Mouse (Mus musculus) small intestine, adult 2 months (tissue): ENCODE results near the gene Catspere2.
"Not testable (repeated sequence)": the region's sequence is repeated elsewhere in the genome, so short reads cannot be mapped to it uniquely, and the experiment has no call there.

Experiments used
- CTCF ChIP-seq: fragments of 200-500 bp; IDR thresholded peaks from 2 replicates; pipeline ENCODE4 v1.5.1; 2012; ENCODE audit warnings: low read depth, mild to moderate bottlenecking, control low read depth, inconsistent platforms, low read length, moderate library complexity, mixed read lengths; ENCODE audit not compliant: insufficient replicate concordance, insufficient read length; ENCODE audit errors: extremely low read depth
- POLR2A ChIP-seq: fragments of 200-500 bp; IDR thresholded peaks from 2 replicates; pipeline ENCODE4 v1.6.1; 2012; ENCODE audit warnings: low read depth, mild to moderate bottlenecking, control low read depth, inconsistent platforms, low read length, moderate library complexity

DNA sequence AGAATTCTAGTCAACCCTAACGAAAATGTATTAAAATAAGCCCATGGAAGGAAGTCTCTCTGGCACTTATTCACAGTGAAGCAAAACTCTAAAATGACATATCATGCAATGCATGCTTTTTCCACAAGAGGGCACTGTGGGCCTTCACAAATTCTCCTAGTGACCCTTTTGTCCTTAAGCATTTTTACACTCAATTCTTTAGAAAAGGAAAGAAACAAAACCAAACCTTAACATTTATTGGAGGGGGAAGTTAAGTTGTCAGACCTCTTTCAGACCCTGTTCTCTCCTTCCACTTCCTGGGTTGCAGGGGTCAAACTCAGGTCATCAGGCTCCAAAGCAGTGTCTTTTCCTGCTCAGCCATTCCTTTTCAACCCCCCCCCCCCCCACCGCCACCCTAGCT is 163.3 kb downstream of the Catspere2 start:
- not testable (repeated sequence) for TF ChIP-seq POLR2A, CTCF
